ENCODE assay signal across 11 mouse cellular contexts in genomic region chr3:137860394-137861170, GRCm38 (mm10). TPM values are rescaled to one million over a fixed set of nuclear protein-coding genes. Genes with fewer than 3 reads are reported as not detected.
DNase-seq lines count a peak whose midpoint lies in the region; ATAC-seq and TF ChIP-seq lines count a peak whose summit lies in the region.
"Had no signal": no experiment of that assay in that cellular context is flagged by ENCODE, and none has a peak within 500 bp of the region (broad histone marks: within the 10 kb centered on the region; RNA-seq: fewer than 3 reads in every experiment).

No protein-coding gene starts in this region.

- H3K4me2 ChIP-seq in embryonic facial prominence, embryonic 14.5 days (ENCODE audit: low read depth, low read length): no peak overlapping the region
- no peak overlapping the region for H3K4me2 ChIP-seq in liver, postnatal 0 days (ENCODE audit: low read depth, low read length)
- no peak overlapping the region for H3K4me2 ChIP-seq in liver, embryonic 12.5 days
- H3K4me2 ChIP-seq in heart, embryonic 16.5 days (ENCODE audit: low read depth, low read length): no peak overlapping the region
- no peak overlapping the region for H3K4me2 ChIP-seq in stomach, embryonic 15.5 days
- H3K4me2 ChIP-seq: liver, embryonic 13.5 days had no signal

- TF ChIP-seq CTCF in liver, postnatal 0 days (IDR thresholded peaks at IDR 0.05; ENCODE audit: low read depth): no peak

- ATAC-seq in embryonic facial prominence, embryonic 14.5 days (ENCODE audit: low read depth): no peak
- ATAC-seq in liver, postnatal 0 days: no peak
- no peak for ATAC-seq in liver, embryonic 12.5 days
- no peak for ATAC-seq in heart, embryonic 16.5 days (replicated peaks; ENCODE audit: extremely low read depth, insufficient read depth, low FRiP score)
- no peak for ATAC-seq in stomach, embryonic 15.5 days (ENCODE audit: insufficient read depth, low FRiP score, low read depth)
- no peak for ATAC-seq in monocyte, adult 5-6 weeks (replicated peaks; ENCODE audit: insufficient number of reproducible peaks, low FRiP score, low TSS enrichment, poor library complexity, severe bottlenecking)

- H3K9me3 ChIP-seq in embryonic facial prominence, embryonic 14.5 days (ENCODE audit: control insufficient read depth, low read length): no peaks in the 10 kb centered on the region
- no peaks in the 10 kb centered on the region for H3K9me3 ChIP-seq in embryonic facial prominence, embryonic 10.5 days
- no peaks in the 10 kb centered on the region for H3K9me3 ChIP-seq in liver, postnatal 0 days (ENCODE audit: low read length)
- no peaks in the 10 kb centered on the region for H3K9me3 ChIP-seq in liver, embryonic 12.5 days (replicated peaks)
- H3K9me3 ChIP-seq in heart, embryonic 16.5 days (replicated peaks; ENCODE audit: control insufficient read depth, low read length): no peaks in the 10 kb centered on the region
- H3K9me3 ChIP-seq in stomach, embryonic 15.5 days: no peaks in the 10 kb centered on the region
- H3K9me3 ChIP-seq: liver, embryonic 13.5 days had no signal

- H3K27me3 ChIP-seq in embryonic facial prominence, embryonic 14.5 days (replicated peaks; ENCODE audit: control insufficient read depth, insufficient read depth, low read length): no peaks in the 10 kb centered on the region
- no peaks in the 10 kb centered on the region for H3K27me3 ChIP-seq in embryonic facial prominence, embryonic 10.5 days (replicated peaks; ENCODE audit: low read depth, poor library complexity, severe bottlenecking)
- H3K27me3 ChIP-seq in liver, postnatal 0 days (ENCODE audit: insufficient read depth, low read length): no peaks in the 10 kb centered on the region
- no peaks in the 10 kb centered on the region for H3K27me3 ChIP-seq in liver, embryonic 12.5 days (replicated peaks)
- no peaks in the 10 kb centered on the region for H3K27me3 ChIP-seq in heart, embryonic 16.5 days (ENCODE audit: control insufficient read depth, insufficient read depth, low read length)
- no peaks in the 10 kb centered on the region for H3K27me3 ChIP-seq in stomach, embryonic 15.5 days (replicated peaks)
- H3K27me3 ChIP-seq: liver, embryonic 13.5 days had no signal

- WGBS in embryonic facial prominence, embryonic 14.5 days: 61% methylated on average over 8 of the region's 8 CpGs
- WGBS in embryonic facial prominence, embryonic 10.5 days: 82% methylated on average over 8 of the region's 8 CpGs
- WGBS in liver, postnatal 0 days (ENCODE audit: insufficient replicate concordance): 60% methylated on average over 8 of the region's 8 CpGs
- 55% methylated on average over 8 of the region's 8 CpGs for WGBS in liver, embryonic 12.5 days (ENCODE audit: insufficient replicate concordance)
- WGBS in heart, embryonic 16.5 days: 54% methylated on average over 8 of the region's 8 CpGs
- 44% methylated on average over 8 of the region's 8 CpGs for WGBS in stomach, embryonic 15.5 days

- H3K27ac ChIP-seq in embryonic facial prominence, embryonic 14.5 days (replicated peaks; ENCODE audit: low read depth, low read length): no peak overlapping the region
- H3K27ac ChIP-seq in embryonic facial prominence, embryonic 10.5 days (replicated peaks): no peak overlapping the region
- H3K27ac ChIP-seq in liver, postnatal 0 days (ENCODE audit: low read depth): no peak overlapping the region
- no peak overlapping the region for H3K27ac ChIP-seq in liver, embryonic 12.5 days
- H3K27ac ChIP-seq in heart, embryonic 16.5 days (ENCODE audit: low read length): peak overlapping the region; percentile 24
- peak overlapping the region; percentile 65; the same call in 1 of the 2 replicates for H3K27ac ChIP-seq in stomach, embryonic 15.5 days
- H3K27ac ChIP-seq: liver, embryonic 13.5 days had no signal

- peak; percentile 47 for TF ChIP-seq EP300 in liver, postnatal 0 days (IDR thresholded peaks at IDR 0.05; ENCODE audit: low read depth)

- DNase-seq in embryonic facial prominence, embryonic 14.5 days (ENCODE audit: low spot score): peak; percentile 60
- no peak for DNase-seq in embryonic facial prominence, embryonic 10.5 days (ENCODE audit: low spot score)
- DNase-seq in liver, postnatal 0 days: no peak
- DNase-seq in thymus, postnatal 36 days: no peak
- DNase-seq: gastrocnemius, postnatal 25 days; kidney, adult 18-20 months; liver, embryonic 13.5 days had no signal

- no peaks in the 10 kb centered on the region for H3K36me3 ChIP-seq in embryonic facial prominence, embryonic 14.5 days (ENCODE audit: control insufficient read depth, insufficient read depth, low read length)
- H3K36me3 ChIP-seq in embryonic facial prominence, embryonic 10.5 days (replicated peaks): no peaks in the 10 kb centered on the region
- H3K36me3 ChIP-seq in liver, postnatal 0 days (replicated peaks; ENCODE audit: insufficient read depth, low read length): no peaks in the 10 kb centered on the region; the same call in 1 of the 2 replicates
- H3K36me3 ChIP-seq in liver, embryonic 12.5 days: no peaks in the 10 kb centered on the region
- H3K36me3 ChIP-seq in heart, embryonic 16.5 days (ENCODE audit: control insufficient read depth, insufficient read depth): no peaks in the 10 kb centered on the region
- no peaks in the 10 kb centered on the region for H3K36me3 ChIP-seq in stomach, embryonic 15.5 days
- H3K36me3 ChIP-seq: liver, embryonic 13.5 days had no signal

- 0 out of 2 replicates have a peak, but pooled peaks cover 3% of the 10 kb centered on the region for H3K4me1 ChIP-seq in embryonic facial prominence, embryonic 14.5 days (ENCODE audit: control insufficient read depth, insufficient read depth, low read length)
- H3K4me1 ChIP-seq in embryonic facial prominence, embryonic 10.5 days: peaks cover 5% of the 10 kb centered on the region; the same call in 1 of the 2 replicates
- peaks cover 7% of the 10 kb centered on the region for H3K4me1 ChIP-seq in liver, postnatal 0 days (ENCODE audit: insufficient read depth)
- peaks cover 18% of the 10 kb centered on the region for H3K4me1 ChIP-seq in liver, embryonic 12.5 days
- peaks cover 5% of the 10 kb centered on the region; the same call in 1 of the 2 replicates for H3K4me1 ChIP-seq in heart, embryonic 16.5 days (ENCODE audit: control insufficient read depth, insufficient read depth, low read length)
- H3K4me1 ChIP-seq in stomach, embryonic 15.5 days: 0 out of 2 replicates have a peak, but pooled peaks cover 3% of the 10 kb centered on the region

- H3K9ac ChIP-seq in embryonic facial prominence, embryonic 14.5 days (ENCODE audit: low read depth, low read length): no peak overlapping the region
- H3K9ac ChIP-seq in liver, postnatal 0 days (replicated peaks): no peak overlapping the region
- no peak overlapping the region for H3K9ac ChIP-seq in liver, embryonic 12.5 days
- no peak overlapping the region for H3K9ac ChIP-seq in heart, embryonic 16.5 days (ENCODE audit: low read length)
- H3K9ac ChIP-seq in stomach, embryonic 15.5 days: no peak overlapping the region
- H3K9ac ChIP-seq: liver, embryonic 13.5 days had no signal

- H3K4me3 ChIP-seq in embryonic facial prominence, embryonic 14.5 days (ENCODE audit: low read depth, low read length): no peak overlapping the region
- no peak overlapping the region for H3K4me3 ChIP-seq in embryonic facial prominence, embryonic 10.5 days
- no peak overlapping the region for H3K4me3 ChIP-seq in liver, postnatal 0 days (ENCODE audit: low read depth, low read length)
- H3K4me3 ChIP-seq in liver, embryonic 12.5 days: no peak overlapping the region
- no peak overlapping the region for H3K4me3 ChIP-seq in heart, embryonic 16.5 days (ENCODE audit: low read length)
- H3K4me3 ChIP-seq in stomach, embryonic 15.5 days (replicated peaks): no peak overlapping the region
- H3K4me3 ChIP-seq: liver, embryonic 13.5 days had no signal

RNA-seq across cellular contexts. Expression of gene H2afz, which starts 3.7 kb away (rescaled TPM):
- polyA plus RNA-seq in embryonic facial prominence, embryonic 14.5 days (2014; fragmentation: Nextera tagmentation; extraction: Ambion mirVana): 1,328 and 1,383 TPM in 2 replicates
- 3,248 and 3,273 TPM in 2 replicates for polyA plus RNA-seq in embryonic facial prominence, embryonic 10.5 days (2016; fragmentation: Nextera tagmentation; extraction: Ambion mirVana)
- 651 and 676 TPM in 2 replicates for polyA plus RNA-seq in liver, postnatal 0 days (2015; fragmentation: Nextera tagmentation; extraction: Ambion mirVana)
- 1,584 and 1,643 TPM in 2 replicates for polyA plus RNA-seq in liver, embryonic 12.5 days (2016; fragmentation: Nextera tagmentation; extraction: Ambion mirVana)
- polyA plus RNA-seq in heart, embryonic 16.5 days (2015; fragmentation: Nextera tagmentation; extraction: Ambion mirVana): 953 and 1,062 TPM in 2 replicates
- 1,483 and 1,616 TPM in 2 replicates for polyA plus RNA-seq in stomach, embryonic 15.5 days (2015; fragmentation: Nextera tagmentation; extraction: Ambion mirVana)
- 654 to 930 TPM (median 732 TPM) in 3 replicates for total RNA-seq in monocyte, adult 5-6 weeks (2017)

RNA-seq across cellular contexts. Expression of gene Dnajb14, which starts 6.9 kb away (rescaled TPM):
- 12.0 and 13.5 TPM in 2 replicates for polyA plus RNA-seq in embryonic facial prominence, embryonic 14.5 days (2014; fragmentation: Nextera tagmentation; extraction: Ambion mirVana)
- polyA plus RNA-seq in embryonic facial prominence, embryonic 10.5 days (2016; fragmentation: Nextera tagmentation; extraction: Ambion mirVana): 7.5 and 7.9 TPM in 2 replicates
- 6.4 and 6.9 TPM in 2 replicates for polyA plus RNA-seq in liver, postnatal 0 days (2015; fragmentation: Nextera tagmentation; extraction: Ambion mirVana)
- 6.5 TPM in 2 replicates for polyA plus RNA-seq in liver, embryonic 12.5 days (2016; fragmentation: Nextera tagmentation; extraction: Ambion mirVana)
- polyA plus RNA-seq in heart, embryonic 16.5 days (2015; fragmentation: Nextera tagmentation; extraction: Ambion mirVana): 7.3 and 8.1 TPM in 2 replicates
- 10.6 and 12.3 TPM in 2 replicates for polyA plus RNA-seq in stomach, embryonic 15.5 days (2015; fragmentation: Nextera tagmentation; extraction: Ambion mirVana)
- 14.1 to 21.8 TPM (median 15.1 TPM) in 3 replicates for total RNA-seq in monocyte, adult 5-6 weeks (2017)

RNA-seq across cellular contexts. Expression of gene Lamtor3, which starts 57.7 kb away (rescaled TPM):
- polyA plus RNA-seq in embryonic facial prominence, embryonic 14.5 days (2014; fragmentation: Nextera tagmentation; extraction: Ambion mirVana): 108 and 112 TPM in 2 replicates
- polyA plus RNA-seq in embryonic facial prominence, embryonic 10.5 days (2016; fragmentation: Nextera tagmentation; extraction: Ambion mirVana): 86.7 and 88.8 TPM in 2 replicates
- polyA plus RNA-seq in liver, postnatal 0 days (2015; fragmentation: Nextera tagmentation; extraction: Ambion mirVana): 44.3 and 46.5 TPM in 2 replicates
- polyA plus RNA-seq in liver, embryonic 12.5 days (2016; fragmentation: Nextera tagmentation; extraction: Ambion mirVana): 72.6 and 77.5 TPM in 2 replicates
- 115 and 120 TPM in 2 replicates for polyA plus RNA-seq in heart, embryonic 16.5 days (2015; fragmentation: Nextera tagmentation; extraction: Ambion mirVana)
- polyA plus RNA-seq in stomach, embryonic 15.5 days (2015; fragmentation: Nextera tagmentation; extraction: Ambion mirVana): 107 and 111 TPM in 2 replicates
- 96.2 to 100 TPM (median 98.7 TPM) in 3 replicates for total RNA-seq in monocyte, adult 5-6 weeks (2017)

Comparison
In these comparisons a context has a peak if more than half of its experiments do, and no peak if none do; other contexts are left out.
1. H3K27ac ChIP-seq: peak in heart, embryonic 16.5 days (single experiment) and stomach, embryonic 15.5 days (single experiment); none in embryonic facial prominence, embryonic 14.5 days (single experiment), embryonic facial prominence, embryonic 10.5 days (single experiment), liver, postnatal 0 days (single experiment) and liver, embryonic 12.5 days (single experiment).